ENCODE assay signal across 24 mouse cellular contexts in the genomic region with DNA sequence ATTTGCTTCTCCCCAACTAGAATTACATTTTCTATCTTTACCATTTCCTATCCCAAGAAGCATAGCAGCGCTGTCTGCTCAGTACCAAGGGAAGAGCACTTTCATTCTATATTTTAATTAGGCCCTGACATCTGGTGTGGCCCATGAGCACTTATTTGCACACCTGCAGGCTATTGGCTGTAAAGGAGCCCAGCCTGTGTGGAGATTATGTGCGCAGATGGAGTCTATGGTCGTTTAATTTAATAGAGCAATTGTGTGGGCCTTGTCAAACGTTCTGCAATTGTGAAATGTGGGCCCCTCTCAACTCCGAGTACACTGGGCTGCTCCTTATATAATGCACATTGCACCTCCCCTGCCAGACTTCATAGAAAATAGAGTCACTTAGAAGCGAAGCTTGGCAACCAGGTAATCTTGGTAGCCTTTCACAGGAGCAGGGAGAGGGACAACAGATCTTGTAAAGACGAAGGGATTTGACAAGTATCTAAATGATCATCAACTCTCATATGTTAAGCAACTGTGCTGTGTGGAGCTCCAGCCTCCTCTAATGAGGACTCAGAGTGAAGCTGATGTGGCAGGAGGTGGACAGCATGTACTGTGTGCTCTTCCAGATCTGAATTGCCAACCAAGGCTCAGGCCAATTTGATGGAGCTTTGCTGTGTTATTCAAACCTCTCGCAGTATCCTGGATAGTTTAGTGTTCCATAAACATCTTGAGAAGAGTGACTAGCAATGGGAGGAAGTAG. TPM values are rescaled to one million over a fixed set of nuclear protein-coding genes. Genes with fewer than 3 reads are reported as not detected.
DNase-seq lines count a peak whose midpoint lies in the region; ATAC-seq lines count a peak whose summit lies in the region.
"Had no signal": no experiment of that assay in that cellular context is flagged by ENCODE, and none has a peak within 500 bp of the region (broad histone marks: within the 10 kb centered on the region; RNA-seq: fewer than 3 reads in every experiment).

No protein-coding gene starts in this region.

- H3K36me3 ChIP-seq in embryonic facial prominence, embryonic 11.5 days (replicated peaks; ENCODE audit: control insufficient read depth, insufficient read depth, low read depth, low read length) = no peaks in the 10 kb centered on the region
- H3K36me3 ChIP-seq in embryonic facial prominence, embryonic 10.5 days (replicated peaks) = no peaks in the 10 kb centered on the region
- H3K36me3 ChIP-seq in midbrain, embryonic 11.5 days (ENCODE audit: control insufficient read depth, insufficient read depth, low read length) = no peaks in the 10 kb centered on the region
- H3K36me3 ChIP-seq in midbrain, embryonic 10.5 days = no peaks in the 10 kb centered on the region
- H3K36me3 ChIP-seq in limb, embryonic 12.5 days = no peaks in the 10 kb centered on the region
- no peaks in the 10 kb centered on the region for H3K36me3 ChIP-seq in neural tube, embryonic 13.5 days
- H3K36me3 ChIP-seq in heart, embryonic 10.5 days = no peaks in the 10 kb centered on the region
- H3K36me3 ChIP-seq: heart, embryonic 12.5 days; limb, embryonic 15.5 days had no signal

- no peak overlapping the region for H3K4me3 ChIP-seq in embryonic facial prominence, embryonic 11.5 days (ENCODE audit: low read depth, low read length)
- no peak overlapping the region for H3K4me3 ChIP-seq in embryonic facial prominence, embryonic 10.5 days
- H3K4me3 ChIP-seq in midbrain, embryonic 11.5 days (ENCODE audit: low read depth, low read length) = no peak overlapping the region
- no peak overlapping the region for H3K4me3 ChIP-seq in midbrain, embryonic 10.5 days
- no peak overlapping the region for H3K4me3 ChIP-seq in limb, embryonic 12.5 days (replicated peaks)
- no peak overlapping the region for H3K4me3 ChIP-seq in neural tube, embryonic 13.5 days
- no peak overlapping the region for H3K4me3 ChIP-seq in heart, embryonic 10.5 days
- H3K4me3 ChIP-seq: heart, embryonic 12.5 days; left cerebral cortex, adult 2 months; limb, embryonic 15.5 days; myocyte had no signal

- H3K27ac ChIP-seq in embryonic facial prominence, embryonic 11.5 days (replicated peaks; ENCODE audit: low read depth, low read length) = no peak overlapping the region
- H3K27ac ChIP-seq in embryonic facial prominence, embryonic 10.5 days (replicated peaks) = no peak overlapping the region
- no peak overlapping the region for H3K27ac ChIP-seq in midbrain, embryonic 11.5 days (ENCODE audit: low read depth, low read length)
- no peak overlapping the region for H3K27ac ChIP-seq in midbrain, embryonic 10.5 days (replicated peaks)
- H3K27ac ChIP-seq in limb, embryonic 12.5 days = peak overlapping the region; percentile 41; the same call in 1 of the 2 replicates
- no peak overlapping the region for H3K27ac ChIP-seq in neural tube, embryonic 13.5 days (replicated peaks)
- no peak overlapping the region for H3K27ac ChIP-seq in heart, embryonic 10.5 days
- H3K27ac ChIP-seq: left cerebral cortex, adult 2 months; limb, embryonic 15.5 days; stomach, postnatal 0 days had no signal

- H3K4me2 ChIP-seq in embryonic facial prominence, embryonic 11.5 days (ENCODE audit: low read depth, low read length) = no peak overlapping the region
- H3K4me2 ChIP-seq in midbrain, embryonic 11.5 days = no peak overlapping the region
- 0 out of 2 replicates have a peak overlapping the region, but pooled peaks have one; percentile 1 for H3K4me2 ChIP-seq in limb, embryonic 12.5 days
- H3K4me2 ChIP-seq in neural tube, embryonic 13.5 days = no peak overlapping the region
- H3K4me2 ChIP-seq: heart, embryonic 12.5 days; limb, embryonic 15.5 days had no signal

- no peak for DNase-seq in embryonic facial prominence, embryonic 11.5 days (ENCODE audit: low spot score)
- no peak for DNase-seq in embryonic facial prominence, embryonic 10.5 days (ENCODE audit: low spot score)
- DNase-seq in midbrain, embryonic 11.5 days (ENCODE audit: low spot score, missing footprints) = no peak
- no peak for DNase-seq in midbrain, embryonic 10.5 days (ENCODE audit: low spot score)
- DNase-seq in kidney, adult 11 months = no peak
- DNase-seq in heart, embryonic 10.5 days (ENCODE audit: low spot score) = no peak
- DNase-seq: adrenal gland, adult 8-10 months; cerebellum, postnatal 10 days; embryo, embryonic 11 days; heart, postnatal 14 days; kidney, adult 8-10 months; kidney, postnatal 25 days; lung, postnatal 10 days; right cerebral cortex, adult 18-20 months had no signal

- no peaks in the 10 kb centered on the region for H3K9me3 ChIP-seq in embryonic facial prominence, embryonic 11.5 days (replicated peaks; ENCODE audit: control insufficient read depth, low read length)
- H3K9me3 ChIP-seq in embryonic facial prominence, embryonic 10.5 days = no peaks in the 10 kb centered on the region
- H3K9me3 ChIP-seq in midbrain, embryonic 11.5 days (ENCODE audit: control insufficient read depth, low read length) = no peaks in the 10 kb centered on the region
- no peaks in the 10 kb centered on the region for H3K9me3 ChIP-seq in midbrain, embryonic 10.5 days (replicated peaks)
- no peaks in the 10 kb centered on the region for H3K9me3 ChIP-seq in limb, embryonic 12.5 days
- H3K9me3 ChIP-seq in neural tube, embryonic 13.5 days = no peaks in the 10 kb centered on the region
- no peaks in the 10 kb centered on the region for H3K9me3 ChIP-seq in heart, embryonic 10.5 days
- H3K9me3 ChIP-seq: heart, embryonic 12.5 days; limb, embryonic 15.5 days had no signal

- peak; percentile 18; the same call in 1 of the 2 replicates for ATAC-seq in embryonic facial prominence, embryonic 11.5 days (replicated peaks; ENCODE audit: insufficient number of reproducible peaks, low FRiP score, low TSS enrichment, low read depth)
- ATAC-seq in midbrain, embryonic 11.5 days (ENCODE audit: low FRiP score) = peak; percentile 44; the same call in 1 of the 2 replicates
- ATAC-seq in limb, embryonic 12.5 days (ENCODE audit: insufficient number of reproducible peaks, insufficient read depth, low FRiP score, low TSS enrichment, low read depth) = peak; percentile 89
- ATAC-seq in neural tube, embryonic 13.5 days (ENCODE audit: low read depth) = peak; percentile 80
- ATAC-seq: inflammation-experienced regulatory T-cells, adult 6 months; Patski had no signal

- H3K27me3 ChIP-seq in embryonic facial prominence, embryonic 11.5 days (ENCODE audit: control insufficient read depth, insufficient read depth, low read length) = no peaks in the 10 kb centered on the region
- H3K27me3 ChIP-seq in embryonic facial prominence, embryonic 10.5 days (replicated peaks; ENCODE audit: low read depth, poor library complexity, severe bottlenecking) = no peaks in the 10 kb centered on the region
- H3K27me3 ChIP-seq in midbrain, embryonic 11.5 days (ENCODE audit: control insufficient read depth, insufficient read depth, low read length) = no peaks in the 10 kb centered on the region
- no peaks in the 10 kb centered on the region for H3K27me3 ChIP-seq in midbrain, embryonic 10.5 days (ENCODE audit: low read depth, poor library complexity, severe bottlenecking)
- H3K27me3 ChIP-seq in limb, embryonic 12.5 days = no peaks in the 10 kb centered on the region
- H3K27me3 ChIP-seq in neural tube, embryonic 13.5 days = no peaks in the 10 kb centered on the region
- no peaks in the 10 kb centered on the region for H3K27me3 ChIP-seq in heart, embryonic 10.5 days (ENCODE audit: insufficient read depth, poor library complexity, severe bottlenecking)
- H3K27me3 ChIP-seq: heart, embryonic 12.5 days; limb, embryonic 15.5 days had no signal

- H3K9ac ChIP-seq in embryonic facial prominence, embryonic 11.5 days (replicated peaks; ENCODE audit: low read length) = no peak overlapping the region
- H3K9ac ChIP-seq in midbrain, embryonic 11.5 days (ENCODE audit: low read length) = no peak overlapping the region
- no peak overlapping the region for H3K9ac ChIP-seq in limb, embryonic 12.5 days (replicated peaks)
- no peak overlapping the region for H3K9ac ChIP-seq in neural tube, embryonic 13.5 days
- H3K9ac ChIP-seq: heart, embryonic 12.5 days; limb, embryonic 15.5 days had no signal

- WGBS in embryonic facial prominence, embryonic 11.5 days = 74% methylated on average over 8 of the region's 8 CpGs
- WGBS in embryonic facial prominence, embryonic 10.5 days = 81% methylated on average over 8 of the region's 8 CpGs
- 72% methylated on average over 8 of the region's 8 CpGs for WGBS in midbrain, embryonic 11.5 days
- WGBS in midbrain, embryonic 10.5 days = 85% methylated on average over 8 of the region's 8 CpGs
- 39% methylated on average over 8 of the region's 8 CpGs for WGBS in limb, embryonic 12.5 days
- 56% methylated on average over 8 of the region's 8 CpGs for WGBS in neural tube, embryonic 13.5 days
- 80% methylated on average over 8 of the region's 8 CpGs for WGBS in heart, embryonic 10.5 days

- H3K4me1 ChIP-seq in embryonic facial prominence, embryonic 11.5 days (ENCODE audit: control insufficient read depth, insufficient read depth, low read length) = no peaks in the 10 kb centered on the region
- H3K4me1 ChIP-seq in embryonic facial prominence, embryonic 10.5 days = no peaks in the 10 kb centered on the region
- no peaks in the 10 kb centered on the region for H3K4me1 ChIP-seq in midbrain, embryonic 11.5 days (ENCODE audit: control insufficient read depth, insufficient read depth, low read length)
- H3K4me1 ChIP-seq in midbrain, embryonic 10.5 days = no peaks in the 10 kb centered on the region
- H3K4me1 ChIP-seq in limb, embryonic 12.5 days (replicated peaks) = peaks cover 16% of the 10 kb centered on the region; the same call in 1 of the 2 replicates
- peaks cover 9% of the 10 kb centered on the region for H3K4me1 ChIP-seq in neural tube, embryonic 13.5 days (replicated peaks)
- H3K4me1 ChIP-seq in heart, embryonic 10.5 days = no peaks in the 10 kb centered on the region
- H3K4me1 ChIP-seq: heart, embryonic 12.5 days; limb, embryonic 15.5 days had no signal

RNA-seq across cellular contexts. Expression of gene Gm9972, which starts 50.9 kb away (rescaled TPM):
- polyA plus RNA-seq in embryonic facial prominence, embryonic 11.5 days (2014; fragmentation: Nextera tagmentation; extraction: Ambion mirVana) = not detected in 2 replicates
- not detected in 2 replicates for polyA plus RNA-seq in embryonic facial prominence, embryonic 10.5 days (2016; fragmentation: Nextera tagmentation; extraction: Ambion mirVana)
- not detected in 2 replicates for polyA plus RNA-seq in midbrain, embryonic 11.5 days (2014; fragmentation: Nextera tagmentation; extraction: Ambion mirVana)
- polyA plus RNA-seq in midbrain, embryonic 10.5 days (2016; fragmentation: Nextera tagmentation; extraction: Ambion mirVana) = not detected in 2 replicates
- not detected in 2 replicates for polyA plus RNA-seq in limb, embryonic 12.5 days (2016; fragmentation: Nextera tagmentation; extraction: Ambion mirVana)
- 0.39 TPM in 1 of 2 replicates, not detected in the other for polyA plus RNA-seq in neural tube, embryonic 13.5 days (2015; fragmentation: Nextera tagmentation; extraction: Ambion mirVana)
- not detected in 2 replicates for polyA plus RNA-seq in heart, embryonic 10.5 days (2016; fragmentation: Nextera tagmentation; extraction: Ambion mirVana)
- polyA plus RNA-seq: heart, embryonic 12.5 days; inflammation-experienced regulatory T-cells, adult 6 months; liver, embryonic 16.5 days; myocyte; Patski had no signal

Comparison
In these comparisons a context has a peak if more than half of its experiments do, and no peak if none do; other contexts are left out.
1. ATAC-seq: peak in every context shown above with its lines; median percentile 89 in limb, embryonic 12.5 days; 80 in neural tube, embryonic 13.5 days; 44 in midbrain, embryonic 11.5 days; 18 in embryonic facial prominence, embryonic 11.5 days.